Mouse (Mus musculus): ENCODE data around the gene Lipm.

The Lipm gene

GRCm38 (mm10) chr19:34100633-34101032, at the start of gene Lipm:
Gene Lipm (plus strand): TSS chr19:34100933.
- CTCF ChIA-PET = interaction anchor here (0.7 kb wide), 1 partner anchor 1553 kb away, joined by 3 read pairs; no protein-coding TSS in a partner anchor

- CTCF ChIA-PET = no interaction called here
Measured at GRCm38 (mm10) chr19:34051502-34051901, 49.2 kb upstream of the Lipm start.

GRCm38 (mm10) chr19:34063547-34063946, 37.2 kb upstream of the Lipm start:
- CTCF ChIA-PET = no interaction called here

GRCm38 (mm10) chr19:34064059-34064458, 36.7 kb upstream of the Lipm start:
- CTCF ChIA-PET = no interaction called here

GRCm38 (mm10) chr19:34066779-34067472, 33.8 kb upstream of the Lipm start, which contains the start of gene Lipn:
Gene Lipn (plus strand): TSS chr19:34067358.
- CTCF ChIA-PET = no interaction called here

- CTCF ChIA-PET = no interaction called here
Measured at GRCm38 (mm10) chr19:34074239-34074638, 26.5 kb upstream of the Lipm start.

- CTCF ChIA-PET = no interaction called here
Measured at GRCm38 (mm10) chr19:34078130-34078529, 22.6 kb upstream of the Lipm start.

GRCm38 (mm10) chr19:34089011-34089680, 11.6 kb upstream of the Lipm start:
- CTCF ChIA-PET = no interaction called here

- CTCF ChIA-PET = no interaction called here
Measured at GRCm38 (mm10) chr19:34095381-34095780, 5.4 kb upstream of the Lipm start.

- CTCF ChIA-PET = no interaction called here
Measured at GRCm38 (mm10) chr19:34096228-34096627, 4.5 kb upstream of the Lipm start.

- CTCF ChIA-PET = no interaction called here
Measured at GRCm38 (mm10) chr19:34101888-34102287, 1.2 kb downstream of the Lipm start.

- CTCF ChIA-PET = no interaction called here
Measured at GRCm38 (mm10) chr19:34104841-34105240, 4.1 kb downstream of the Lipm start.

GRCm38 (mm10) chr19:34119102-34119501, 18.4 kb downstream of the Lipm start:
- CTCF ChIA-PET = no interaction called here

- CTCF ChIA-PET = no interaction called here
Measured at GRCm38 (mm10) chr19:34119653-34120052, 18.9 kb downstream of the Lipm start.

GRCm38 (mm10) chr19:34120107-34120731, 19.5 kb downstream of the Lipm start:
- CTCF ChIA-PET = interaction anchor here (1.0 kb wide), 1 partner anchor 28 kb away, joined by 4 read pairs; no protein-coding TSS in a partner anchor

- CTCF ChIA-PET = no interaction called here
Measured at GRCm38 (mm10) chr19:34138720-34139430, 38.1 kb downstream of the Lipm start.

- CTCF ChIA-PET = no interaction called here
Measured at GRCm38 (mm10) chr19:34139431-34140046, 38.8 kb downstream of the Lipm start.

- CTCF ChIA-PET = no interaction called here
Measured at GRCm38 (mm10) chr19:34148421-34148820, 47.7 kb downstream of the Lipm start.

- CTCF ChIA-PET = interaction anchor here (0.6 kb wide), 1 partner anchor 854 kb away, joined by 8 read pairs; no protein-coding TSS in a partner anchor
Measured at GRCm38 (mm10) chr19:34151909-34152308, 51.2 kb downstream of the Lipm start.

GRCm38 (mm10) chr19:34153263-34154144, 52.8 kb downstream of the Lipm start:
- CTCF ChIA-PET = interaction anchor here (0.6 kb wide), 2 partner anchors 16 to 220 kb away, joined by 3 to 8 read pairs; no protein-coding TSS in a partner anchor

- CTCF ChIA-PET = interaction anchor here (0.6 to 0.9 kb wide), 2 partner anchors 48 to 477 kb away, joined by 3 to 8 read pairs; no protein-coding TSS in a partner anchor
Measured at GRCm38 (mm10) chr19:34162693-34163092, 62.0 kb downstream of the Lipm start.
